Mouse (Mus musculus) limb, embryonic 13.5 days (tissue): Measurements from ENCODE around the gene Polr1d. TPM values are rescaled to one million over a fixed set of nuclear protein-coding genes. Genes with fewer than 3 reads are reported as not detected.

ENCODE experiments used
- ATAC-seq: fragments of 200-750 bp; cut with Nextera tagmentation; 2 replicates; pipeline ENCODE4 v1.8.0; 2017; ENCODE audit warnings: low read depth, moderate number of reproducible peaks, moderate TSS enrichment; ENCODE audit not compliant: low FRiP score
- H3K27ac ChIP-seq: fragments of 300-500 bp; sonication (generic); 2 replicates; pipeline ENCODE4 v1.5.1; 2015; ENCODE audit warnings: inconsistent platforms, mild to moderate bottlenecking, moderate library complexity
- H3K27me3 ChIP-seq: fragments of 300-500 bp; sonication (generic); 2 replicates; pipeline ENCODE4 v1.6.1; 2015; ENCODE audit warnings: mild to moderate bottlenecking, inconsistent platforms
- H3K36me3 ChIP-seq: fragments of 300-500 bp; sonication (generic); 2 replicates; pipeline ENCODE4 v1.6.1; 2015; ENCODE audit warnings: inconsistent platforms, mild to moderate bottlenecking, moderate library complexity
- H3K4me1 ChIP-seq: fragments of 300-500 bp; sonication (generic); 2 replicates; pipeline ENCODE4 v1.6.1; 2015; ENCODE audit warnings: inconsistent platforms
- H3K4me2 ChIP-seq: fragments of 300-500 bp; sonication (generic); replicated peaks from 2 replicates; pipeline ENCODE4 v1.6.1; 2015; ENCODE audit warnings: inconsistent platforms, mild to moderate bottlenecking, moderate library complexity
- H3K4me3 ChIP-seq: fragments of 300-500 bp; sonication (generic); 2 replicates; pipeline ENCODE4 v1.5.1; 2015; ENCODE audit warnings: moderate library complexity, mild to moderate bottlenecking, inconsistent platforms
- H3K9ac ChIP-seq: fragments of 300-500 bp; sonication (generic); 2 replicates; pipeline ENCODE4 v1.6.1; 2015; ENCODE audit warnings: mild to moderate bottlenecking, inconsistent platforms
- H3K9me3 ChIP-seq: fragments of 300-500 bp; sonication (generic); 2 replicates; pipeline ENCODE4 v1.6.1; 2016; ENCODE audit warnings: inconsistent platforms
- WGBS: fragments of 180-500 bp; shearing (Covaris S2); methylation state at CpG from one replicate; pipeline ENCODE4 v1.1.7; 2015; 5-methylcytosine and 5-hydroxymethylcytosine counted together
- polyA plus RNA-seq: library from polyadenylated mRNA; unstranded; fragments of >200 nt; fragmentation: Nextera tagmentation; extraction: Ambion mirVana; gene quantifications from 2 replicates; pipeline ENCODE4 v1.2.1, GENCODE M21; 2015

The Polr1d gene
- 121 and 125 TPM in 2 replicates for polyA plus RNA-seq

DNA sequence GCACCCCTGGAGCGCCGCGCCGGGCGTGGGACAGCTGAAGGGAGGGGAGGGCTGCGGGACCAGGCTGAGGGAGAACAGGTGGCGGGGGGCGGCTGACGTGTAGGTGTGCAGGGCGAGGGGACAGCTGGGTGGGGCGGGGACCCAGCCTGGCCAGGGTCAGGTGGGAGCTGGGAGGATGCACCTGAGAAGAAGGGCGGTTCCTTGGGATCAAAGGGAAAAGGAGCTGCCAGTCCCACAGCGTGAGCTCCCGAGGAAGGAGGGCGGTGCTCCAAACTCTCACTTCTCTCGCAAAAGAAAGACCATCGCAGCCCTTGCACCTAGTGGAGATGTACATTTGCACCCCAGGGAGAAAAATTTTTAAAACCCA lies at the start of gene Polr1d:
Polr1d (plus strand) TSS at position 252 of the 367 bp plus-strand sequence.
- ATAC-seq = peak; percentile 69
- H3K27me3 ChIP-seq = no peaks in the 10 kb centered on the region
- H3K4me3 ChIP-seq = peak within 1 kb of the TSS; percentile 82
- H3K36me3 ChIP-seq = peaks cover 15% of the 10 kb centered on the region
- peak within 1 kb of the TSS; percentile 84 for H3K9ac ChIP-seq
- H3K9me3 ChIP-seq = no peaks in the 10 kb centered on the region
- peak within 1 kb of the TSS; percentile 95 for H3K4me2 ChIP-seq
- under 1% methylated on average over 17 of the region's 17 CpGs for WGBS
- peaks cover 21% of the 10 kb centered on the region for H3K4me1 ChIP-seq
- H3K27ac ChIP-seq = peak within 1 kb of the TSS; percentile 89

DNA sequence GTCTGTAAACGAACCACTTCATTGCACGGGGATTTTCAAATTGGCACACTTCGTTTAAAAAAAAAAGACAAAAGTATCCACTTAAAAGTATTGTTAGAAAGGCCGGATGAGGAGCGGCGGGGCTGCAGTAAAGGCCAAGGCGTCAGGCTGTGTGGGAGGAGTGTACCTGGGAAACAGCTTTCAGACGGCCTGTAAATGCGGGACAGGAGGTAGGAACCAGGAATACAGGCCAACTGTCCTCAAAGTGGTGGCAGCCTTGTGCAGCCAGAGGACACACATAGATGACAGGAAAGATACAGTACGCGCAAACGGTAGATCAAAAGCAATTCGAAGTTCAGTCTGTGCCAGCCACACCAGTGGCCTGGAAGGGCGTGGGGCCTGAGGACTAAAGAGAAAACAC lies 45.6 kb upstream of the Polr1d start:
- no peak for ATAC-seq
- no peak overlapping the region for H3K9ac ChIP-seq
- H3K27ac ChIP-seq = no peak overlapping the region
- no peaks in the 10 kb centered on the region for H3K27me3 ChIP-seq
- H3K4me1 ChIP-seq = 0 out of 2 replicates have a peak, but pooled peaks cover 3% of the 10 kb centered on the region
- H3K36me3 ChIP-seq = peaks cover 58% of the 10 kb centered on the region
- no peak overlapping the region for H3K4me2 ChIP-seq
- WGBS = 81% methylated on average over 14 of the region's 14 CpGs
- H3K9me3 ChIP-seq = no peaks in the 10 kb centered on the region
- no peak overlapping the region for H3K4me3 ChIP-seq

DNA sequence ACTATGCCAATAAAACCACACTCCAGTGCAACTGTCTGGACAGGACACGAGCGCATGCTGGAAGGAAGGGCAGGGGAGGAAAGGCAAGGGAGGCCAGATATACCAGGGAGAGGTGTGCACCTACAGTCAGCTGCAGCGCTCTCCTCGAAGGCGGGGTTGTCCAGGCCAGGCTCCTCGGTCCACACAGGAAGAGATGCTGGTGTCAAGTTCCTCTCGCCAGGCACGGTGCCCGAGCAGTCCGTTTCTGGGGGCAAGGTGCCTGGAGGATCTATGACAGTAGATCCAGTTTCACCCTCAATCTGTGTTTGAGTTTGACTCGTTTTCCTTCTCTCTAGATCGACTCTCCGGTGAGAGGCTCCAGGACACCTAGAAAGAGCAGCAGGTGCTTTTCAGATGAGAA lies 43.7 kb upstream of the Polr1d start:
- Histone ChIP-seq H3K27ac (no peak overlapping the region), H3K9ac (no peak overlapping the region), H3K36me3 (peaks cover 41% of the 10 kb centered on the region), H3K4me1 (peaks cover 18% of the 10 kb centered on the region; the same call in 1 of the 2 replicates), H3K4me3 (no peak overlapping the region), H3K27me3 (no peaks in the 10 kb centered on the region), H3K4me2 (no peak overlapping the region), H3K9me3 (no peaks in the 10 kb centered on the region)
- ATAC-seq = no peak
- 80% methylated on average over 13 of the region's 13 CpGs for WGBS

DNA sequence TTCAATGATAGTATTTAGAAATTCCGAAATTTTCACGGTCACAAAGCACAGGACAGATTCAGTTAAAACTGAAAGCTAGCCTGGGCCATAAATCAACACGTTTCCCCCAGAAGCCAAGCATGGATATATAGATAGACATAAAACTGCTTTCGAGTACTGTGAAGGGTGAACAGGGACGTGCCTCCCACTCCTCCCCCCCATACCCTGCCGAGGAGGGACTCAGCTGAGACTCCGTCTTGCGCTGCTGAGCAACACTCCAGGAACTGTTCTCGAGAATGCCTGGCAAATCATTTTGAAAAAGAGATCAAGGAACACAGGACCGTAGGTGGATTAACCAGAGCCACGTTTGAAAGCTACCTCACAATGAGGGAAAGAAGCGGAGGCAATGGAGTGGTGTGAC lies 42.6 kb upstream of the Polr1d start:
- H3K27ac ChIP-seq = no peak overlapping the region
- H3K4me2 ChIP-seq = no peak overlapping the region
- ATAC-seq = no peak
- peaks cover 18% of the 10 kb centered on the region; the same call in 1 of the 2 replicates for H3K4me1 ChIP-seq
- no peaks in the 10 kb centered on the region for H3K27me3 ChIP-seq
- no peak overlapping the region for H3K9ac ChIP-seq
- H3K4me3 ChIP-seq = no peak overlapping the region
- H3K36me3 ChIP-seq = peaks cover 30% of the 10 kb centered on the region
- 61% methylated on average over 12 of the region's 12 CpGs for WGBS
- H3K9me3 ChIP-seq = no peaks in the 10 kb centered on the region

DNA sequence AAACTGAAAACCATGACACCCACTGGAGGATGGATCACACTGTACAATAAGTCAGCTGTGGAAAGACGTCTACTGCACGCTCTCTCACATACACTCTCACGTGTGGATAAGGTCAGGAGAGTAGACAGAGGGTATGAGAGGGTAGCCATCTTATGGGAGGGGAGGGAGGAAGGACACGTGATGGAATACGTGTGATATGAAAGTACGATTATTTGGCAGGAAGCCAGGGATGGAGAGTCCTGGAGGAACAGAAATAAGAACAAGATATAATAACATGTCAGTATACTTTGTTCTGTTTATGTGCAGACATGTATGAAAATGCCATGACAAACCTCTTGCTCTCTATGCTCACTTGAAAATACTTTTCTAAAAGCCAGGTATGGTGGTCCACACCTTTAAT lies 41.5 kb upstream of the Polr1d start:
- H3K27ac ChIP-seq = no peak overlapping the region
- H3K9me3 ChIP-seq = no peaks in the 10 kb centered on the region
- peaks cover 28% of the 10 kb centered on the region for H3K36me3 ChIP-seq
- H3K4me1 ChIP-seq = peaks cover 18% of the 10 kb centered on the region; the same call in 1 of the 2 replicates
- H3K9ac ChIP-seq = no peak overlapping the region
- ATAC-seq = no peak
- 84% methylated on average over 6 of the region's 6 CpGs for WGBS
- no peak overlapping the region for H3K4me2 ChIP-seq
- H3K4me3 ChIP-seq = no peak overlapping the region
- no peaks in the 10 kb centered on the region for H3K27me3 ChIP-seq

DNA sequence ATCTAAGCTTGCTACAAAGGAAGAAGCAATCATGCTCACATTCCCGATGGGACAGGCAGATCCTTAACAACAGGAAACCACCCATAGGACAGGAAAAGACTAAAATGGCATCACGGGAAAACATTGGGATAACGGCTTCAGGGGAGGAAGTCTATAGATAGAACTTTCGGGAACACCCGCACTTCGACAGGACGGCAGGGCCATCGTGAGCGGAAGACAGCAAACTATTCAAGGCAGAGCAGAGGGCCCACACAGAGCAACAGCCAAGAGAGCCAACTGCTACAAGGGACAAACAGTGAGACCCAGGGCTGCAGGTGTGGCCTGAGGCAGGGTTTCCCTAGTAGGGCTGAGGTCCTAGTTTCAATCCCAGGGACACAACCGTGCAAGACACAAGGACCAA lies 40.8 kb upstream of the Polr1d start:
- no peak overlapping the region for H3K27ac ChIP-seq
- no peak overlapping the region for H3K4me3 ChIP-seq
- peaks cover 25% of the 10 kb centered on the region for H3K36me3 ChIP-seq
- ATAC-seq = no peak
- no peak overlapping the region for H3K9ac ChIP-seq
- no peaks in the 10 kb centered on the region for H3K27me3 ChIP-seq
- no peak overlapping the region for H3K4me2 ChIP-seq
- peaks cover 18% of the 10 kb centered on the region; the same call in 1 of the 2 replicates for H3K4me1 ChIP-seq
- 77% methylated on average over 10 of the region's 10 CpGs for WGBS
- H3K9me3 ChIP-seq = no peaks in the 10 kb centered on the region

DNA sequence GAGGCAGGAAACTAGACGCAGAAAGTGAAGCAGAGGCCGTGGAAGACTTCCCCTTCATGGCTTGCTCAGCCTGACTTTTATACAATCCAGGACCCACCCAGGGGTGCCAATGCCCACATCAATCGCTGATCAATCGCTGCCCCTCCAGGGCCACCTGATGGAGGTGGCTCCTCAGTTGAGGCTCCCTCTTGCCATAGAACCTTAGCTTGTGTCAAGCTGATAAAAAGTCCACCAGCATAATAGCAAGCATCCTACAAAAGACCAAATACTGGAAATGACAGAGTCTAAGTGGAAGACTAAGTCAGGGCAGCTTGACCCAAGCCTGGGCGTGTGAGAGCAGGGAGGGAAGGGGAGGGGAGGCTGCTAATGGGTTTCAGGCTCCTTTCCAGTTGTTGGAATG lies 40.2 kb upstream of the Polr1d start:
- H3K9ac ChIP-seq = no peak overlapping the region
- no peak overlapping the region for H3K27ac ChIP-seq
- peaks cover 24% of the 10 kb centered on the region for H3K36me3 ChIP-seq
- peaks cover 18% of the 10 kb centered on the region; the same call in 1 of the 2 replicates for H3K4me1 ChIP-seq
- 75% methylated on average over 5 of the region's 5 CpGs for WGBS
- no peaks in the 10 kb centered on the region for H3K27me3 ChIP-seq
- no peak overlapping the region for H3K4me3 ChIP-seq
- H3K9me3 ChIP-seq = no peaks in the 10 kb centered on the region
- no peak overlapping the region for H3K4me2 ChIP-seq
- no peak for ATAC-seq

DNA sequence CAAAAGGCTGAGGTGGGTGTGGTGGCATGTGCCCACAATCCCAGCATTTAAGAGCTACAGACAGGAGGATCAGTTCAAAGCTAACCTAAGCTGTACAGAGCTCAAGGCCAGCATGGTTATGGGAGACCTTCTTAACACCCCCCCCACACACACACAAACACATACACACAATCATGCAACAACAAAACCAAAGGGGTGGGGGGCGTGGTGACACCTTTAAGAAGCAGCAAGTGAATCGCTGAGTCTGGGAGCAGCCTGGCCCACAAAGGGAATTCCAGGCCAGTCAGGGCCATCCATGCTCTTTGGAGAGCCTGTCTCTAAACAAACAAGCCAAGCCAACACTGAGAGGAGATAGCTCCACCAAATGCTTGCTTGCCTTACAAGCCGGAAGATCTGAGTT lies 39.2 kb upstream of the Polr1d start:
- ATAC-seq = no peak
- no peak overlapping the region; the same call in 1 of the 2 replicates for H3K27ac ChIP-seq
- no peaks in the 10 kb centered on the region for H3K27me3 ChIP-seq
- H3K4me2 ChIP-seq = no peak overlapping the region
- no peaks in the 10 kb centered on the region for H3K9me3 ChIP-seq
- no peak overlapping the region for H3K4me3 ChIP-seq
- 58% methylated on average over 3 of the region's 3 CpGs for WGBS
- no peak overlapping the region for H3K9ac ChIP-seq
- H3K36me3 ChIP-seq = peaks cover 21% of the 10 kb centered on the region
- H3K4me1 ChIP-seq = peaks cover 20% of the 10 kb centered on the region; the same call in 1 of the 2 replicates

DNA sequence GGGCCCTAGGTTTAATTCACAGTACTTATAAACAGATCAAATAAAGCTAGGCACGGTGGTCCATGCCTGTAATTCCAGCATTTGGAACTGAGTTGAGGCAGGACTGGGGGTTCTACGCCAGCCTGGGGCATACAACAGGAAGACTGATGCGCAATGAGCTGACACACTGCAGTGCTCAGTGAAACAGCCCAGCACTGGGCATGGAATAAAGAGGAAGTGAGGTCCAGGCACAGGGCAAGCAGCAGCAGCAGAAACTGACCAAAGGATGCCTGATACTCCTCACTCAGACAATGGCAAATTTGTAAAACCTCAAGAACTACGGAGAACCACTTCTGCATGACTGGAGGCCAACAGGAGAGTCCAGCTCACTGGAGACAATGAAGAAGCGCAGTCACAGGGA lies 37.5 kb upstream of the Polr1d start:
- Histone ChIP-seq H3K4me3 (no peak overlapping the region), H3K9me3 (no peaks in the 10 kb centered on the region), H3K27ac (no peak overlapping the region), H3K4me2 (no peak overlapping the region), H3K4me1 (peaks cover 28% of the 10 kb centered on the region), H3K36me3 (peaks cover 14% of the 10 kb centered on the region), H3K9ac (no peak overlapping the region), H3K27me3 (no peaks in the 10 kb centered on the region)
- 79% methylated on average over 5 of the region's 5 CpGs for WGBS
- no peak for ATAC-seq

DNA sequence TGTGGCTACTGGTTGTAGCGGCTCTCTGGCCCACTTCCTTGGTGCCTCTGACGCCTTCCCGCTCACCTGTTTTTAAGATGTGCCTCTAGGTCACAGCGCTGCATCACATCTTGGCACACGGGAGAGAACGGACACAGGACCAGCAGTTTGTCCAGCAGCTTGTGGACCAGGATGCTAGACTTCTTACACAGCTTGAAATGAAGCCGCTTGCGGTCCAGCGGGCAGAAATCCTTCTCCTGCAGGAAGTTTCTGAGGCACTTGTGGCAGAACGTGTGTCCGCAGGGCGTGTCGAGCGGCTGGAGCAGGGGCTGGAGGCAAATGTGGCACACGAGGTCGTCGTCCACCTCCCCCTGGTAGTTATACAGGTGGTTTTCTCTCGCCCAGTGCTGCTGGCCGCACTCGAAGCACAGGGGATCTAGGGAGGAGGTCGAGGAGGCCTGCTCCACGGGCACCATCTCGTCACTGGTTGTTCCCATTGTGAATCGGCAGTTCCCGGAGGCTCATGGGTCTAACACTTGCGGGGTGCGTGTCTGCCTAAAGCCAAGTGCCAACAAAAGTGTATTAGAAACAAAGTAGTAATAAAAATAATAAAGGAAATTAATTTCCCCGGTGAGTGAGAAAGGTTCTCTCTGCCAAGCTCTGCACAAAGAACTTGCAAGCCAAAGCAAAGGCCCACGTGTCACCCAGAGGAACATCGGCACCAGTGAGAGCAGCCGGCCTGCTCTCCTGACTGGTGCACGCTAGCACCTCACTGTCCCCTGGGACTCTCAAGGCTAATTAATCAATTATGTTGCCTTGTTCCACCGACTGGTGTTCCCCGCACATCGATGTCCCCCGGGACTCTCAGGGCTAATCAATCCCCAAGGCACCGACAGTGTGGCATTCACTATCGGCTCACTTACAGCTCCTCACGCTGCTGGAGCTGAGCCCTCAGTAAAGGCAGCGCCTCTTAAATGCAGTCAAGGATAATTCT lies 34.6 kb upstream of the Polr1d start:
- no peak for ATAC-seq
- no peaks in the 10 kb centered on the region for H3K9me3 ChIP-seq
- 78% methylated on average over 40 of the region's 40 CpGs for WGBS

DNA sequence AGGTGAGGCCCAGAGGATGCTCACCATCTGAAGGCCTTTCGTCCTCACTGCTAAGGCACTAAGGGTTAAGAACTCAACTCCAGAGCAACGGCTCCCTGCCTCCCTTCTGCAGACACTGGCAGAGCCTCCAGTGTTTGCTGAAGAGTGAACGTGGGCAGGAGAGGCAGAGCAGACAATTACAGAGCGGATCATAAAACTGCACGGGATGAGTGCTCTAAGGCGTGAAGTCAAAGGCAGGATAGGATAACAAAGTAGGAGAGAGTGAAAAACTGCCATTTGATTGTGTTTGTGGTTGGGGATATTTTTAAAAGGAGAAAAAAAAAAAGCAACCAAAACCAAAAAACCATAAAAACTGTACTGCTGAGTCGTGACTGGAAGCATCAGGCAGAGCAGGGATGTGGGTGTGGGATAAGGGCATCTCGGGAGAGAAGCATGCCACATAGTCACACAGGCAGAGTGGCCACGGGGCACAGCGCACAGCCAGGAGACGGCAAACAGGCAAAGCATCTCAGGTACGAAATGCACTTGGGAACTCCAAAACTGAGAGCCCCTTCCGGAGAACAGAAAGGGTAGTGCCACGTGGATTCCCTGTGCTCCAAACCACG lies 33.5 kb upstream of the Polr1d start:
- H3K27me3 ChIP-seq = no peaks in the 10 kb centered on the region
- no peak overlapping the region for H3K27ac ChIP-seq
- H3K4me2 ChIP-seq = no peak overlapping the region
- no peaks in the 10 kb centered on the region for H3K9me3 ChIP-seq
- peaks cover 14% of the 10 kb centered on the region for H3K36me3 ChIP-seq
- ATAC-seq = no peak
- H3K4me1 ChIP-seq = peaks cover 24% of the 10 kb centered on the region
- no peak overlapping the region for H3K4me3 ChIP-seq
- WGBS = 52% methylated on average over 15 of the region's 15 CpGs
- no peak overlapping the region for H3K9ac ChIP-seq

More for the DNA sequence above, 34.6 kb upstream of the Polr1d start:
- Histone ChIP-seq H3K4me1 (peaks cover 33% of the 10 kb centered on the region), H3K27ac (no peak overlapping the region), H3K9ac (no peak overlapping the region), H3K4me2 (no peak overlapping the region), H3K36me3 (peaks cover 14% of the 10 kb centered on the region), H3K27me3 (no peaks in the 10 kb centered on the region), H3K4me3 (no peak overlapping the region)

DNA sequence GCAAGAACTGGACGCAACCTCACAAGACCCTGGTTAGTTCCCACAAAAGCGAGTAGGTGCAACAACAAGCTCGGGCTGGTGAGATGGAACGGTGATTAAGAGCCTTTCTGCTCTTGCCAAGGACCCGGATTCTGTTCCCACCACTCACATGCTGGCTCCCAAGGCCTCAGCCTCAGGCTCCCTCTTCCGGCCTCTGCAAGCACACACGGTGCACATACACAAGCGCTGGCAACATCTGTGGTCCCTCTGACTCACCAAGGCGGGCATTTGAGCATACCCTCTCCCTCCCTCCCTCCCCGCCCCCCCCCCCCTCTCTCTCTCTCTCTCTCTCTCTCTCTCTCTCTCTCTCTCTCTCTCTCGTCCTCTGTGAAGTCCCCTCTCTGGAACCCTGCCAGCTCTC lies 31.5 kb upstream of the Polr1d start:
- Histone ChIP-seq H3K9ac (no peak overlapping the region), H3K36me3 (peaks cover 8% of the 10 kb centered on the region), H3K4me1 (peaks cover 24% of the 10 kb centered on the region), H3K4me2 (no peak overlapping the region), H3K27me3 (no peaks in the 10 kb centered on the region), H3K9me3 (no peaks in the 10 kb centered on the region), H3K27ac (no peak overlapping the region), H3K4me3 (no peak overlapping the region)
- no peak for ATAC-seq
- 63% methylated on average over 9 of the region's 11 CpGs for WGBS
